Mouse (Mus musculus) right cerebral cortex, postnatal 36 days (tissue): ENCODE measurements around the gene Sap30l.
"Not testable (repeated sequence)": the region's sequence is repeated elsewhere in the genome, so short reads cannot be mapped to it uniquely, and the experiment has no call there.

Experiments
- DNase-seq, 2 experiments: peaks; one replicate each; pipeline ENCODE4 v3.0.0; 2022; ENCODE audit warnings: low spot score in 2 of 2, mixed read lengths in 1 of 2

Gene Sap30l

DNA sequence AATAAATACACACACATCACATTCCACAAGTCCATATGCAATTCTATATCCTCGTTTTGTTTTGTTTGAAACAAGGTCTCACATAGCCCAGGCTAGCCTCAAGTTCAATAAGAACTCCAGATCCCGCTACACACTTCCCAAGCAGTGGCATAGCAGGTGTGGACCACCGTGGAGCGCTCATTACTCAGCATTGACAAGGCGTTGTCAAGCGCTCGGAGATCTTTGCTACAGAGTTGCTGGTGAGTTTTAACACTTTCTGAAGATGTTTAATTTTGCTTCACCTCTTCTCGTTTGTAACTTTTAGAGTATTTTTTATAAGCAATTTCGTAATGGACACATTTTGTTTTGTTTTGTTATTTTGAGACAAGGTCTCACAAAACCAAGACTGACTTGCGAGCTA is 2.0 kb upstream of the Sap30l start:
- DNase-seq = no peak

DNA sequence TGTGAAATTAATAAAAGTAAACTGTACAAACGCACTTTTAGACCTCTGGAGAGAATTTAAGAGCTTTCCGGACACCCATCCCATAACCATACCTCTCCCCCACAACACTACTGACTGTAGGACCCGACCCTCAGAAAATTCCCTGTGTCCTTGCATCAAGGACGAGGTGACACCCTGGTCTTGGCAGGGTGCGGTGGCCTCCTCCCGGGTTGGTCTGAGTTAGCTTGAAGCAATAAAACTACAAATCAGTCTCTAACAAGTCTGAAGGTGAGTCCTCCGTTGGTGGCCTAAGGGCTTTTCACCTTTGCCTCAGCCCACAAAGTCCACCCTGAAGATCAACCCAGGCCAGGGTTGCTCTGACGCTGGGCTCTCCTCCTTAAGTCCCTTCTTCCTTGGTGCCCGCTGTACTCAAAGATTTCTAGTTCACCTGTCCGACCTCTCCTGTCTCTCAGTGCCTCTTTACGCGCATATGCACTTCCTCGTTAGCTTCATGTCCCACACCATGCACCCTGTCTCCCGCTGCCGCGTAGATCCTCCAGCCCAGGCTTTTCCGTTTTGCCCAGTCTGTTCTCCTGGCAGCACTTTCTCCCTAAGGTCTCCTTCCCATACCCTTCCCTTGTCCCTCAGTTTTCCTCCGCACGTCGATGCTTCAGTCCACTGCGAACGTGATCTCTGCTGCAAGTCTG is 1.0 kb upstream of the Sap30l start:
- DNase-seq = no peak

DNA sequence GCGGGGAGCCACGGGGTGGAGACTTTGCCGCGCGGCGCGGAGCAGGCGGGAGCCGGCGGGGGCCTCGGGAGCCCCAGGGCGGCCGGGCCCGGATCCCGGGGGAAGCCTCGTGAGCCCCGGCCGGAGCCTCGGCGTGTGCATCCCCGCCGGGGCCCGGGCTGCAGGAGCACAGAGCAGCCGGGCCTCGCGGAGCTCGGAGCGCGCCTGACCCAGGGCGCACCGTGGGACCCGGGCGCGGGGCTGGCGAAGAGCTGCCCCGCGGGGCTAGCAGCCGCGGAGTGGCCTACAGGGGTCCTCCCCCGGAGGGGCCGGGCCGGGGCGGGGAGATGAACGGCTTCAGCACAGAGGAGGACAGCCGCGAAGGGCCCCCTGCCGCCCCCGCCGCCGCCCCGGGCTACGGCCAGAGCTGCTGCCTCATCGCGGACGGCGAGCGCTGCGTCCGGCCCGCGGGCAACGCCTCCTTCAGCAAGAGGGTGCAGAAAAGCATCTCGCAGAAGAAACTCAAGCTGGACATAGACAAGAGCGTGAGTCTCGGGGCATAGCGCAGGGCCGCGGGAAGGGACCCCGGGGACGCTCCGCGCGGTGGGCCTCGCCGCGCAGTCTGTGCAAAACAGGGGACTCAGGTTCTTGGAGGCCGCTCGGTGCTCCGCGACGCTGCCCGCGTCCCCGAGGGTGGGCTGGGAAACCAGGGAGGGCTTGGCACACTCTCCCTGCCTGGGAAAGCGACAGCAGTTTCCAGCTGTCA is 501 bp downstream of the Sap30l start:
- DNase-seq = no peak

DNA sequence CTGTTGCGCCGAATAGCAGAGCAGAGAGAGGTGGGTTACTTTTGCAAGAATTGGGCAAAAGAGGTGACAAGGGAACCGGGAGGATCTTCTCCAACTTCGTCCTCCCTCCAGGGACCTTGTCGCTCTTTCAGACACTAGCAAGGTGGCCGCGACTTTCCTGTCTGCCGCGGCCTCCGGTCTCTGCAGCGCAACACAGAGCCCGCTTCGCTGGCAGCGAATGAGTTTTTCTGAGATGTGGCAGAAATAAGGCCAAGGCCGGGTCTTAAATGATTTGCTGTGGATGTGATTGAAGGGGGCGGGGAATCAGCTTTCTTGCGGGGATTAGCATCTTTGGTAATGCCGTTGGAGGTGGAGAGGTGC is 1.1 kb downstream of the Sap30l start:
- DNase-seq = no peak

DNA sequence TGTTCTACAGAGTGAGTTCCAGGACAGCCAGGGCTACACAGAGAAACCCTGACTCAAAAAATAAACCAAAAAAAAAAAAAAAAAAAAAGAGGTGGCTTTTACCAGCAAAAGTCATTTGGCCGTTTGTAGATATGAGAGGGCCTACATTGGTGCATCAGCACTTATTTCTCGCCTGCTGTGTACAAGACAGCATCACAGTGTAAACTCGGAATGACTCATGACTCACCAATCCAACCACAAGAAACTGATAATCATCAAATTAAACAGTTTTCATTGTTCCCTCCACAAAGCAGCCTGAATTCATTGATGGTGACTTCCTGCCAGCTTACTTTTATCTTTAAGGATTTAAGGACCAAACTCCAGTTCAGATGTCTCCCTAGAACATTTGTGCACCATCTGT is 3.6 kb downstream of the Sap30l start:
- no peak for DNase-seq

DNA sequence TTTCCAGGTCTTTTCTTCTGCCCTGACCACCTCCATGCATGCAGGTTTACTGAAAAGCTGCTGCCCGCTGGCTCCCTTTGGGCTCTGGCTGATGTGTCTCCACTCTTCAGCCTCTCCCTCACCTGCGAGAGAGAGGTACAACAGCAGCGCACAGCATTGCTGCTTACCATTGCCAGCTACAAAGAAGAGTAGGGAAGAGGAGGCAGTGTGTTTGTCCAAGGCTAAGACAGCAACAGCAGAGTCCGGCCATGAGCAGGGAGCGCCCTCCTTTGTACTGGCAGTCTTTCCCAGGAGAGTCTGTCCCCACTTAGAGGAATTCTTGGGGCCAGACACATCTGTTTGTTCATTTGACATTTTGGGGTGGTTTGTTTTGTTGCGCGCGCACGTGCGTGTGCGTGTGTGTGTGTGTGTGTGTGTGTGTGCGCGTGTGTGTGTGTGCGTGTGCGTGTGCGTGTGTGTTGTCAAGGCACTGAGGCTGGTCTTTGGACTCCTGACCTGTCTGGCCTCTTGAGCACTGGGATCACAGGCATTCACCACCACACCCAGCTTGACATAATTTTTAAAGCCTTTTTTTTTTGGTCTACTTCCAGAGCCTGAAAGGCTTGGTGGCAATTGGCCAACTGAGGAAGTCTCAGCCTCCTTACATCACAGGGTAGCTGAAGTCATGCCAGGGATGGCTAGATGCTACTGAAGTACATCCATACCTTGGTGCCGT is 7.7 kb downstream of the Sap30l start:
- DNase-seq = no peak

DNA sequence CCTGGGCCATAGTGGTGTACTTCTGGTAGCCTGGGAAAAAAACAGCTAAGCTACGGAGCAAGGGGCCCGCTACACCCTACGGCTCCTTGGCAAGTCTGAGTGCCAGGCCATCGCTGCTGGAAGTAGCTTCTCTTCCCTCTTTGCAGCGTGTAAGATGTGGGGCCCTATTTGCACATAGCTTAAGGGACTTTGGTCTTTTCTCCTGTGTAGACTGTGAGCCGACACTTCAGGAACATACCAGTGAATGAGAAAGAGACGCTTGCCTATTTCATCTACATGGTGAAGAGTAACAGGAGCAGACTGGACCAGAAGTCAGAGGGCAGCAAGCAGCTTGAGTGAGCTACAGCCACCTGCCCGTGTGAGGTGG is 8.3 kb downstream of the Sap30l start:
- no peak for DNase-seq

DNA sequence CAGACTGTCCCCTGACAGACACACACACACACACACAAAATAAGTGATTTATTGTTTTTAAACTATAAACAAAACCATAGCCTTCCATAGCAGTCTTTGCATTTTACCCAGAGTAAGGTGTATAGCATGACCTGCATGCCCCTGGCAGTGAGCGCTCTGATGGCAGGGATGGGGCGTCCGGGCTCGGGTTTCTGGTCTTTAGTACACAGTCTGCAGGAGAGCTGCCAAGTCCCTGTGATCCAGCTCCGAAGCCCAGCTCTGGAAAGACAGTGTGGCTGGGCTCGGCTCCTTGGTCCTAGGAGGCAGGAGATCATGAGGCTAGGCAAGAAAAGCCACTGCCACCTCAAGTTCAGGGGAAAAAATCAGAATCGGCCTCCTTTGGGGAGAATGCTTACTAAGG is 9.6 kb downstream of the Sap30l start:
- DNase-seq = no peak

DNA sequence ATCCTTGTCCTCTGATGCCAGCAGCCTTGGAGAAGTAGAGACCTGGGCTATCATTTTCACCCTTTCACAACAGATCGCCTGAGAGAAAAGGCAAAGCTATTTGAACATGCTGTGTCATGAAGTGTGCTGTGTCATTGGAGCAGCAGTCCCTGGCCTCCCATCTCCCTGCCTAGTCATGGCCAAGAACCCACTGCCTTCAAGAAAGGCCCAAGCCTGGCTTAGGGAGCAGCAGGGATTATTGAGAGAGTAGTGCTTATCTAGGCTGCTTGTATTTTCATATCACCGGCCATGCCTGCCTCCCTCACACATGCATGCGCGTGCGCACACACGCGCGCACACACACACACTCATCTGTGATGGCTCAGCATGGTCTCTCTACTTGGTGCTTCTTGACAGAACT is 10.8 kb downstream of the Sap30l start:
- DNase-seq = no peak

DNA sequence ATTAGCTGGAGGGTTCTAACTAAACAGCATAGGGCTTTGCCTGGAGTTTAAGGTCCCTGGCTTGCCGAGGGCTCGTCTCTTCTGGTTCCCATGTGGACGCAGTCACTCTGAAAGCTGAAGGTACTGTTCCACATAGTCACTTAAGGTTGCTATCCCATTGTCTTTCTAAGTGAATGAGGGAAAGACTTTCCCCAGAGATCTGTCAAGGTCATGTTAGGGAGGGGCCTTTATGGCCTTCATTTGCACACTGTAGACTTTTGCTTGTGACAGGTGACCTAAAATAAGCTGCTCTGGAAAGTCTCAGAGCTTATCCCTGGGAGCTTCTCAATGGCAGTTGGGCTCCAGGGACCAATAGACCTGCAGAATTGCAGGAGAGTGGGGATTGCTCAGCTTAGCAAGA is 12.2 kb downstream of the Sap30l start:
- DNase-seq = no peak

DNA sequence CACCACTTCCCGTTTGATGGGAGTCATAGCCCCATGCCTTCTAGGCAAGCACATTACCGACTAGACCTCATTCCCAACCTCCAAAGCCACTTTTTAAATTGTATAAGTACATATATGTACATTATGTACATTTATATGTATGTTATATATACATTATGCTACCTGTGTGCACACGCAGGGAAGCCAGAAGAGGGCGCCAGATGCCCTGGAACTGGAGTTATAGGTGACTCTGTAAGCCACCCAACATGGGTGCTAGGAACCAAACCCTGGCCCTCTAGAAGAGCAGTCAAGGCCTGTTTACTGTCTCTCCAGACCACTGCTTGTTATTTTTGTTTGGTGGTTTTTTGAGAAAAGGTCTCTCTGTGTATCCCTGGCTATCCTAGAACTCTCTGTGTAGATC is 16.8 kb downstream of the Sap30l start:
- DNase-seq = no peak

DNA sequence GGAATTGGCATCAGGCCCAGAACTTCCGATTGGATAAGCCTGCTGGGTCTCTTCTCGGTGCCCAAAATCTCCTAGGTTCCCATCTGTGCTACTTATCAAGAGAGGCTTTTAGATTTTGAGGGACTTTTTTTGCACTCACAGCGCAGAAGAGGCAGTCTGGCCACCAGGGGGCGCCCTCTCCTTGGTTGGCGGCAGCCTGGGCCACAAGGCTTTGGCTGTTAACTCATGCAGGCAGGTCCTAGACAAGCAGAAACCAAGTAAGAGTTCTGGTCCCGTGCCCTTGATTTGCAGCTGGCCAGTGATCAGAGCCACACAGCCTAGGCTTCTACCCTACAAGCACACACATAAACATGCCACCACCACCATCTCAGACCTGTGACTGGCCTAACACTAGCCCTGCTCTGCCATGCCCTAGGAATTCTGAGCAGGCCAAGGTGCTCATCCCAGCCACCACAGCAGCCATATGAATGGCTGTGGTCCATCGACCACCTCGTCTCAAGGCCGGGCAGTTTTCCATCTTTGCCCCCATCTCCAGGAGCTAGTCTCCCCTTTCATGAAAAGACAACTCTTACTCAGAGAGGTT is 18.7 kb downstream of the Sap30l start:
- DNase-seq = peak; percentile 39 to 49

DNA sequence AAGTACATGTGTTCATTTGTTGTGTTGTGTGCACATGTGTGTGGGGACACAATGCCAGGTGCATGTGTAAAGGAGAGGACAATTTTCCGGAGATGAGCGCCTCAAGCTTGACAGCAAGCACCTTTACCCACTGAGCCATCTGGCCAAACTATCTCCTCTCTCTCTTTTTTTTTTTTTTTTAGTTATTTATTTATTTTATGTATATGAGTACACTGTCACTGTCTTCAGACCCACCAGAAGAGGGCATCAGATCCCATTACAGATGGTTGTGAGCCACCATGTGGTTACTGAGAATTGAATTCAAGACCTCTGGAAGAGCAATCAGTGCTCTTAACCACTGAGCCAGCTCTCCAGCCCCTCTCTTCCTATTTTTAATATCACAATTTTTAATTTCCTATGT is 21.7 kb downstream of the Sap30l start:
- not testable (repeated sequence) for DNase-seq

DNA sequence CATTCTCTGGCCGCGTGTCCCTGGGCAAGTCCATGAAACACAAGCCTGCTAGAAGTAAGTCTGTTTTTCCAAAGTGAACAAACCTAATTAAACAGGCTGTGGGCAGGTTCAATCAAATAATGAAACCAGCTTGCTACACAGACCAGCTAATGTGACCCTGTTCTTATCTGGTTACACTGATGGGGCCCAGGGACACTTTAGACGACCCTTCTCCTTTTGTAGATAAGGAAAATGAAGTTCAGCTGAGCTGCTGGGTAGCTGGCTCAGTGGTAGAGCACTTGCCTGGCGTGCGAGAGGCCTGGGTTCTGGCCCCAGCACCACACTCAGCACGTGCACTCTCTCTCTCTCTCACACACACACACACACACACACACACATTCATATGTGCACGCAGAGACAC is 22.3 kb downstream of the Sap30l start:
- DNase-seq = no peak

DNA sequence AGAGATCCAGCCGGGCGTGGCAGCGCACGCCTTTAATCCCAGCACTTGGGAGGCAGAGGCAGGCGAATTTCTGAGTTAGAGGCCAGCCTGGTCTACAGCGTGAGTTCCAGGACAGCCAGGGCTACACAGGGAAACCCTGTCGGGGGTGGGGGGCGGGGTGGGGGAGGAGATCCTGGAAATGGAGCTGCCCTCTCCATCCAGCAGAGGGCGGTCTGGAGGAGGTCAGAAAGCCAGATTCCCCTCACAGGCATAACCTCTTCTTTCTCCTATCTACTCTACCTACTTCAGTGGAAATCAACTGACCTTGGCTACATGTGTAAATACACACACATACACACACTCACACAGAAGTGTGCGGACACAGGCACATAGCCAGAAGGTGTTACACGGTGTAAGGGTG is 23.8 kb downstream of the Sap30l start:
- DNase-seq = not testable (repeated sequence)

DNA sequence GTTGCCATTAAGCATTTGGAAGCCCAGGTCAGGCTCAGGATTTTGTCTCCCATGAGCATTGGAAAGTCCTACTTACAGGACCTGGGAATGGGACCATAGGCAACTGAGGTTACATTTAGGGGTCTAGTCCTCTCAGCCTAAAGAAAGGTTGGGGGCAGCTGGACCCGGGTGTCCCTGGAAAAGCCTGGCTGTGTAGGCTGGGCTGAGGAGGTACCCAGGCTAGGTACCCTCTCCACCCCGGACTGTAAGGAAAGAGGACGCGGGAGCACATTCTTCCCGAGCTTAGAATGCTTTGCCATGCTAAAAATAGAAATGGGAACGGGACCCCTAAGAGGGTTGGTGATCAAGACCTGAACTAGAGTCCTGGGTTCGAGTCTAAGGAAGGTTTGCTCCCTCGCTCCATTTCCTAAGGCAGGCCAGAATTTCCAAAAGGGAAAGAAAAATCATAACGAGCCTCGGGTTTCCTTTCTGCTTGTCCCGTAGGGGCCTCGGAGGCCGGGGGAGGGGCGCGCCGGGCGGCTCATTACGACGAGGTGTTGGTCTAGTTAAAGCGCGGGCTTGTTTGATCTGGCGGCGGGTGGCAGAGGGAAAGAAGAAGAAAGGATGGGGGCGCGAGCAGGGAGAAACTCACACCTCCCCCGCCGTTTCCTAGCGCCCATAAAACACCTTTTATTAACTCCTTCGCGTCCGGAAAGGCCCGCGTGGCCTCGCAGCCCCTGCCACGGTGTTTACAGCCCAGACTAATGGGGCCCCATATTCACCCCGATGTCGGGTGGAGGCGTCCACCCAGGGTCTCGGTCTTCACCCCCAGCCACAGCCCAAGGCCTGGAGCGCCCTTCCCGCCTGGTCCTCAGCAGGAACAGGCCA is 25.8 kb downstream of the Sap30l start:
- DNase-seq = no peak

DNA sequence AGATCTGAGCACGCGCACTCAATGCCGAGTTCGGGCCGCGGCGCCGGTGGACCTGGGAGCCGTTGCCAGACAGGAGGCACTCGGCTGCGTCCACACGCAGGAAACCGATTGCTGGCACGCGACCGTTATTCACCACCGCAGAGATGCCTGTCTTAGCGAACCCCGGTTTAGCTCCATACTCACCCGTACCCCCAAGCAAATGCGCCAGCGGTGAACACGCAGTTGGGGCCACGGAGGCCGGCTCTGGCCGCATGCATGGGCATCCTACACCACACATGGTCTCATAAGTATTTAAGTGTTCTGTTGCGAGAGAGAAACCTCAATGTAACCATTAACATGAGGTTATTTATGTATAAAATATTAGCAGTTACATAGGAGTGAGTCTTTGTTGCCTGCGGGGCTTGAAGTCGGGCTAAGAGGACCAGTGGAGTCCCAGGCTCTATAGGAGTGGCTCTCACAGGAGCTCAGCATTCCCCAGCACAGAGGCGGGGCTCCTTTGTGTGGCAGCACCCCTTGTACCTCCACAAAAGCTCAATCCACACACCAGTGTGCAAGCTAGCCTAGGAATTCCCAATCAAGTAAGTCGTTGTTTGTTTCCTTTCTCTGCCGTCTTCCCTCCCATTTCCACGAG is 26.6 kb downstream of the Sap30l start:
- DNase-seq = no peak

DNA sequence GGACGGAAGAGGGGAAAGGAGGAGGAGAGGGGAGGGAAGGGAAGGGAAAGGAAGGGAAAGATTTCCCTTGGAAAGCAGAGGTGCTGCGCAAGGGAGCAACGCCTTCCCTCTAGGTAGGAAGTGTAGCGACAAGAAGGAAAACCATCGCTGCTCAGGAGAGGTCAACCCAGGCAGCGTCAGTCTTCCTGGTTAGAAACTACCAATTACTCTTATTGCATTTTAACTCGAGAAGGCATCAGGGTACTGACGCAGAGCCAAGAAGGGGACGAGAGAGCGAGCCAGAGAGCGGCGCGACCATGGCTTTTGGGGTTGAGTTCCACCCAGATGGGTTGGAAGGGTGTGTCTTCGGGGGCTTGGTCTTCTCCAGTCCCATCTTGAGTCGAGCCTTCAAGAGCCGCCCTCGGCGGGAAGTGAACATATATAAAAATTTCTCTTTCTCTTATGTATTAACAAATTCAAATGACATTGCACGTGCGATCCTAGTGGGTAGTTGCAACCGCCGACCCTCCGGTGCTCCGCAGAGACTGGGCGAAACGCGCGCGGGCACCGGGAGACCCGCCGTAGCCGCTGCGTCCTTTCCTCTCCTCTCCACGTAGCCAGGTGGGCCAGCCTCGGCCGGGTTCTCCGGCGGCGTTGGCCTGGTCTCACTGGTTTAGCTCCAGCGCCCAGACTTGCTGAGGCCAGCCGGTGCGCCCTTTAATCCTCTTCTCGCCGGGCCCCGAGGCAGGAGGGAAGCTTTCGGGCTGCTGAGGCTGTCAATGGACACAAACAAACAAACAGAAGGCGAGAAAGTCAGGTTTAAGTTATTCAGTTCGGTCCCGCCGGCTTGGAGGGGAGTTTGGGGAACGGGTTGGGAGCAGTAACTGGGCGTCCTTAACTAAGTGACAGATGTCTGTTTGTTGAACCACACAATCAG is 27.8 kb downstream of the Sap30l start:
- DNase-seq = no peak

DNA sequence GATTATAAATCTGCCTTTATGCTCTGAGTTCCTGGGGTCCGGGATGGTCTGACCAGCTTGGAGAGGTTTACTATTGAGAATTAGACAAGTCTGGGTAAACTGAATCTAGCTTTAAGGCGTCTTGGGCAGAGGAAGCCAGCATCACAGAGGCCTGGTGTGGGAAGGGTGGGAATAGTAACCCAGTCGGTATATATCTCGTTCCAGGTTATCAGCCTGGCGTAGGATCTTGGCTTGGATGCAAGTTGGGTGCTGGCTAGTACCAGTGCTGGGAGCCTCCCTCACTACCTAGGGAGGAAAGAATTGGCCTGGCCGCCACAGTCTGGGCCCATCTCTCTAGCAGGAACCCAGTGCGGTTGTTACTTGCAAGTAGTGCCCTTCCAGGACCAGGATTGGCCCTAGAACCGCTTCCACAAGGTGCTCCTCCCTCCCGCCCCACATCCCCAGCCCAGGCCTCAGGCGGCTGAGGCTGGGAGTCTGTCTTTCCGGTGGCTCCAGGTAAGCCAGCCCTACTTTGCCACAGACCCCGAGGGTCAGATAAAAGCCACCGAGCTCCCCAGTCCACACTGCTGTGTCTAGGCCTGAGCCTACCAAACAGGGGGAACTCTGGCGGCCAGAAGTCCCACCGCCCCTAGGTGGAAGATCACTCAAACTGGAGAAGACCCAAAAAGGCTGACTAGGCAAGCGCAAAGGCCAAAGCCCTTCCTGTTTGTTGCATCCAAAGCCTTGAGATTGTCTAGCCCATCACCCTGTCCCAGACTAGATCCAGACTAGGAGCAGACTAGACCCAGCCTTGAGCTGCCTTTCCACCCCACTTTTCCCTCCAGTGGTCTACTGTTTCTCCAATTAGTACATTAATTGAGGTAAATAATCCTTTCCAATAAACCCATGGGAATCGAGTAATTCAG is 28.7 kb downstream of the Sap30l start:
- no peak for DNase-seq
